Mouse (Mus musculus) ES-Bruce4 (cell line): ENCODE results near the gene Urb1. TPM values are rescaled to one million over a fixed set of nuclear protein-coding genes. Genes with fewer than 3 reads are reported as not detected.

Experiments used
- H3K27ac ChIP-seq: 2 replicates; pipeline ENCODE4 v1.5.1; 2012; ENCODE audit warnings: low read length, inconsistent platforms; ENCODE audit not compliant: insufficient read depth
- H3K27me3 ChIP-seq: 2 replicates; pipeline ENCODE4 v1.6.1; 2012; ENCODE audit warnings: mild to moderate bottlenecking, low read length, inconsistent platforms; ENCODE audit not compliant: control insufficient read depth, poor library complexity, insufficient read depth, severe bottlenecking
- H3K36me3 ChIP-seq: 2 replicates; pipeline ENCODE4 v1.6.1; 2012; ENCODE audit warnings: inconsistent platforms, mild to moderate bottlenecking, low read length, moderate library complexity; ENCODE audit not compliant: control insufficient read depth, poor library complexity, insufficient read depth, severe bottlenecking
- H3K4me1 ChIP-seq: one replicate; pipeline ENCODE4 v1.8.1; 2011; ENCODE audit warnings: low read length; ENCODE audit not compliant: control insufficient read depth, insufficient read depth
- H3K4me3 ChIP-seq: 2 replicates; pipeline ENCODE4 v1.5.1; 2011; ENCODE audit warnings: low read depth, mild to moderate bottlenecking, low read length
- H3K9ac ChIP-seq: 2 replicates; pipeline ENCODE4 v1.6.1; 2012; ENCODE audit warnings: low read depth, mild to moderate bottlenecking, inconsistent platforms; ENCODE audit not compliant: poor library complexity, severe bottlenecking
- H3K9me3 ChIP-seq: replicated peaks from 2 replicates; pipeline ENCODE4 v1.6.1; 2012; ENCODE audit warnings: mild to moderate bottlenecking, low read length, inconsistent platforms; ENCODE audit not compliant: control insufficient read depth, poor library complexity, insufficient read depth, severe bottlenecking
- CTCF ChIP-seq: IDR thresholded peaks from one replicate; pipeline ENCODE4 v1.8.1; 2011; ENCODE audit warnings: low read depth, low read length
- EP300 ChIP-seq: IDR thresholded peaks from 2 replicates; pipeline ENCODE4 v1.6.1; 2011; ENCODE audit warnings: low read depth, low read length; ENCODE audit not compliant: insufficient read depth
- POLR2A ChIP-seq: IDR thresholded peaks from one replicate; pipeline ENCODE4 v1.8.1; 2011; ENCODE audit warnings: low read length; ENCODE audit not compliant: insufficient read depth
- polyA plus RNA-seq: library from polyadenylated mRNA; stranded (reverse); fragments of >200 nt; gene quantifications from 2 replicates; pipeline ENCODE4 v1.2.4, GENCODE M21; 2011; ENCODE audit warnings: low read depth; ENCODE audit not compliant: missing spikeins, insufficient read depth, insufficient read length

Gene Urb1
- polyA plus RNA-seq, 1 experiment, result 24.4 TPM

DNA sequence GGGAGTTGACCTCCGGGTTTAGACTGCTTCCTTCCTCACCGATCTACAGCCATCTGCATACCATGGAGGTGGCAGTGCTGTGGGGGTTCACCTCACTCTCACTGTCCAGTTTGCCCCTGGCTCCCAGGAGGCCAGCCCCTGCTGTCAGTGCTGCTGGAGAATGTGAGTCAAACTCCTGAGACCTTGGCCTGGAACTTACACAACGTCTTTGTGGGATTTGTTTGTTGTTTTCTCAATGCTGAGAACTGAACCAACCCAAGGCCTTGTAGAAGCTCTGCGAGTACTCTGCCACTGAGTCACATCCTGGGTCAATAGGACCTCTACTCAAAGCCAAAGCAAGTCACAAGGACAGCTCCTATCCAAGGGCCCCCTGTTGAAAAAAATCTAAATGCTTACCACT lies 74.6 kb downstream of the Urb1 start:
- H3K27me3 ChIP-seq, result no peaks in the 10 kb centered on the region
- H3K27ac ChIP-seq, result no peak overlapping the region
- H3K4me1 ChIP-seq, result no peaks in the 10 kb centered on the region
- TF ChIP-seq POLR2A (no peak), CTCF (no peak), EP300 (no peak)
- no peak overlapping the region for H3K4me3 ChIP-seq
- H3K9ac ChIP-seq, result no peak overlapping the region
- no peaks in the 10 kb centered on the region for H3K36me3 ChIP-seq
- H3K9me3 ChIP-seq, result 0 out of 2 replicates have a peak, but pooled peaks cover 3% of the 10 kb centered on the region

DNA sequence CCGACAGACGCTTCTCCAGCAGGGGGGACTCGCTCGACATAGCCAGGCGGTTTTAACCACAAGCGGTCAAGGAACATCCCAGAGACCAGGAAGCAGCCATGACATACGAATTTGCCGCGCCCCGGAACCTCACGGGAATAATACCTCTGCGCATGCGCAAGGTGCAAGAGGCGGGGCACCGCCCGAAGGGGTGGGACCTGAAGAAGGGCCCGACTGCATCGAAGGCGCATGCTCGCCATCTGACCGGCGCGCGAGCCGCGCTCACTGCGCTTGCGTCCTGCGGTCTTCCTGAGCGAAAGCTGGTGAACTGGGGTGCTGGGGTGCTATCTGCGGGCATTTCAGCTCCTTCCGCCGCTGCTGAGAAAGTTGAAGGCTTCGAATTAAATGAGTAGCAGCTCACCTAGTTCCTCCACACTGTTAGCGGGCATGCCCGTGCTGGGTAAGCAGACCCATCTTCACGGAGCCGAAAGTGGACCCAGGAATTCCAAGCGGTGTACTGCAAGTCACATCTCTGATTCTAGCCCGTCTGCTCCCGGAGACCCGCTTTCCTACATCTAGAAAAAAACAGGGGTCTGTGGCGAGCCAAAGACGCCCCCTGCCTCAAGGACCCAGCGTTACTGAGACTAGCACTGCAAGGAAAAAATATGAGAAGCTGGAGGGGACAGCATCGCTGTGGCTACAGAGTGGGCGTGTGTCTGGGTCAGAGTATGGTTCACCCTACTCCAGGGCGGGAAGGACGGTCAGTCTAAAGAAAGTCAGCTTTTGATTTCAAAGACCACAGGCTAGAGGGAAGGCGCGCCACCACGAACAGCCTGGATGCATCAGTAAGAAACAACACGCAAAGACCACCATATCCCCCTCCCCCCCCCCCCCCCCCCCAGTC lies 82.7 kb downstream of the Urb1 start, which contains the start of gene Mis18a:
Gene Mis18a, minus strand, starts transcription at position 172 of the 883 bp plus-strand sequence.
- no peaks in the 10 kb centered on the region for H3K27me3 ChIP-seq
- H3K36me3 ChIP-seq, result no peaks in the 10 kb centered on the region; the same call in 1 of the 2 replicates
- H3K27ac ChIP-seq, result no peak within 1 kb of the TSS
- H3K4me3 ChIP-seq, result peak within 1 kb of the TSS; percentile 95
- 0 out of 2 replicates have a peak, but pooled peaks cover 3% of the 10 kb centered on the region for H3K9me3 ChIP-seq
- H3K9ac ChIP-seq, result peak within 1 kb of the TSS; percentile 74
- H3K4me1 ChIP-seq, result no peaks in the 10 kb centered on the region
- TF ChIP-seq POLR2A (peak; percentile 89), EP300 (no peak), CTCF (no peak)

DNA sequence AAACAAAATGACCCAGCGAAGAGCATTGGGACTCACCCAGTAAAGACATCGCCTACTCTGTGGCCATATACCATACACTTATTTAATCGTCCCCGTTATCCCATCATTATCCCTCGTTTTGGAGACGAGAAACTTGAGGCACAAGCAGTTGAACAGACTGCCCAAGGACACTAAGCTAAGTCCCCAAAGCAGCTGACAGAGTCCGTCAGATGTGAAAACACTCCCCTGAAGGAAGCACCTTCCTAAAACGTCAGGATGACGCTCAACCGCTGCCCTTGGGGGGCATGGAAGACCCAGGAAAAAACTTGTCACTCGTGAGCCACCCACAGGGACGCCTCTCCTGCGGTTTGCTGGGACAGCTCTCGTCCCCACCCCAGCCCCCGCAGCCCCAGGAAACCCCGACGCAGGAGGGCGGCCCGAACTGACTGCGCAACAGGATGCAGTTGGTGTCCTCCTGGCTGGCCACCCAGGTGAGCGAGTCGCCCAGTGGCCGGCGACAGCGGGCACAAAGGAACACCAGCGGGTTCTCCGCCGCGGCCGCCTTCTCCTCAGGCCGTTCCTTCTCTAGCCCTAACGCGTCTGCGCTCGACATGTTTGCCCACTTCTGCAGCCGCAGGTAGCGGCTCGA lies 83.5 kb downstream of the Urb1 start:
- Histone ChIP-seq H3K36me3 (no peaks in the 10 kb centered on the region; the same call in 1 of the 2 replicates), H3K27ac (no peak overlapping the region), H3K9me3 (0 out of 2 replicates have a peak, but pooled peaks cover 3% of the 10 kb centered on the region), H3K4me3 (peak overlapping the region; percentile 95), H3K4me1 (no peaks in the 10 kb centered on the region), H3K27me3 (no peaks in the 10 kb centered on the region), H3K9ac (peak overlapping the region; percentile 58)
- TF ChIP-seq CTCF (no peak), EP300 (no peak), POLR2A (no peak)

DNA sequence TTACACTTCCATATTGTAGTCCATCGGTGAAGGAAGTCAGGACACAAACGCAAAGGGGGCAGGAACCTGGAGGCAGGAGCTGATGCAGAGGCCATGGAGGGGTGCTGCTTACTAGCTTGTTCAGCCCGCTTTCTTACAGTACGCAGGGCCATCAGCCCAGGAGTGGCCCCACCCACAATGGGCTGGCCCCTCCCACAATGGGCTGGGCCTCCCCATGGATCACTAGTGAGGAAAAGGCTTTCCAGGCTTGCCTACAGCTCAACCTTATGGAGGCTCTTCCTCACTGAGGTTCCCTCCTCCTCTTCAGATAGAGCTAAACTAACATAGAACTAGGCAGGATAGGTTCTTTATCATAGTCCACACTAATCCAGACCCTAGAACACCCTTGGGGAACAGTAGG lies 86.2 kb downstream of the Urb1 start:
- no peaks in the 10 kb centered on the region for H3K4me1 ChIP-seq
- H3K9ac ChIP-seq, result no peak overlapping the region
- H3K4me3 ChIP-seq, result no peak overlapping the region
- H3K36me3 ChIP-seq, result peaks cover 7% of the 10 kb centered on the region; the same call in 1 of the 2 replicates
- H3K27ac ChIP-seq, result no peak overlapping the region
- no peaks in the 10 kb centered on the region for H3K27me3 ChIP-seq
- H3K9me3 ChIP-seq, result no peaks in the 10 kb centered on the region
- TF ChIP-seq CTCF (no peak), POLR2A (no peak), EP300 (no peak)

DNA sequence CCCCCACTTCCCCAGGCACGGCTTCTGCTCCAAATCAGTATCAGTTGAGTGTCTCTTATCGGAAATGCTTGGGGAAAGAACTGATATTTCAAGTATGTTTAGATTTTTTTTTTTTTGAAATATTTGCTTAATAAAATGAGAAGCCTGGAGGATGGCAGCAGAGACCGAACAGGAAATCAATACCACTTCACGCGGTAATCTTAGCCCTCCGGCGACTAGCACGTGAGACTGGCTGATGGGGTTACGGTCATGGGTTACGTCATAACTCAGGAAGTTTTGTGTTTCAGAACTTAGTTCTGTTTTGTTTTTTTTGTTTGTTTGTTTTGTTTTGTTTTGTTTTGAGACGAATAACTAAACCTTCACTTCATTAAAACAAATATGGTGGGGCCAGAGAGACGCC lies 99.9 kb downstream of the Urb1 start:
- no peaks in the 10 kb centered on the region for H3K36me3 ChIP-seq
- no peak for TF ChIP-seq EP300
- no peaks in the 10 kb centered on the region for H3K9me3 ChIP-seq
- no peak overlapping the region for H3K4me3 ChIP-seq
- no peak overlapping the region for H3K9ac ChIP-seq
- H3K27ac ChIP-seq, result no peak overlapping the region
- H3K27me3 ChIP-seq, result no peaks in the 10 kb centered on the region
- H3K4me1 ChIP-seq, result peaks cover 6% of the 10 kb centered on the region

DNA sequence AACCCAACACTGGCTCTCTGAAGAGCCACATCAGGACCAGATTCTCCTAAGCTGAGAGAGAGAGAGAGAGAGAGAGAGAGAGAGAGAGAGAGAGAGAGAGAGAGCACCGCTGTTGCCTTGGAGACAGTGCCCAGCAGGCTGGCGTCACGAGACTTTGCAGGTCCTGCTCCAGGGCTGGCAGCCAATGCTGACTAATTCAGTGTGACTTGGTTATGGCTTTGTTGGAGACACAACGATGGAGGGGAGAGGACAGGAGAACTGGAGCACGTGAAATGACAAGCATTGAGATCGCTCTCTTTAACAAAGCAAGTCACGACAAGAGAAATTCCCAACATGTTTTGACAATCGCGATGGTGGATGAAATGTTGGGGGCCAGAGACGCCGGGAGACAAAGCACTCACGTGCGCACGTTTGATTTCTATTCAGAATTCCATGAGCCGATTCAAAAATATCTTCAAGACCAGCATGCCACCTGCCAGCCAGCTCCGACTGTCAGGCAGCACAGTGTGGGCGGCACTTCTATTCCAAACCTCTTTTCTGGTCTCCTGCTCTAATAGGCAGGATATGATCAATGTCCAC lies 100.4 kb downstream of the Urb1 start:
- Histone ChIP-seq H3K36me3 (no peaks in the 10 kb centered on the region), H3K9me3 (no peaks in the 10 kb centered on the region), H3K4me1 (peaks cover 6% of the 10 kb centered on the region), H3K27me3 (no peaks in the 10 kb centered on the region), H3K27ac (no peak overlapping the region), H3K4me3 (no peak overlapping the region), H3K9ac (no peak overlapping the region)
- TF ChIP-seq POLR2A (no peak), EP300 (no peak)
